Mouse (Mus musculus): ENCODE data around the gene Rasgrp3. TPM values are rescaled to one million over a fixed set of nuclear protein-coding genes. Genes with fewer than 3 reads are reported as not detected.
A peak's percentile ranks its signal among the peaks of the same experiment; 100 is the strongest.

Rasgrp3 gene
- polyA plus RNA-seq (2015; fragmentation: Nextera tagmentation; extraction: Ambion mirVana) = 5.4 and 5.9 TPM in 2 replicates

DNA sequence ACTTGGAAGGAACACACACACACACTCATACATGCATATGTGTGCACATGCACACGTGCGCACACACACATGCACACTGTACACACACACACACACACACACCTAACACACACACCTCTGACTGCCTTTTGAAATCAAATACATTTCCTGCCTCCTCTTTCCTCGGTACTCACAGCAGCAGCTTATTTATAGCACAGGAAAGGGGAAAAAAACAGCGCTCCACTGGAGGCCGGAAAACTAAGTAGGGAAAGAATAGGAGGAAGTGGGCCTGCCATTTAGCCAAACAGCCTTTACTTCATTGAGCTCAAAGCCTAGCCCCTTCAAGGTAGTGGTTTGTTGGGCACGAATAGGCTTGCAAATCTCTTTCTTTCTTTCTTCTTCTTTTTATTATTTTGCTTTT lies at the start of gene Rasgrp3:
Rasgrp3 (plus strand) TSS at position 298 of the 400 bp plus-strand sequence.
- no peak for ATAC-seq (replicated peaks)
- Histone ChIP-seq H3K36me3 (replicated peaks) (no peaks in the 10 kb centered on the region), H3K27ac (no peak within 1 kb of the TSS), H3K4me3 (no peak within 1 kb of the TSS), H3K4me1 (no peaks in the 10 kb centered on the region), H3K27me3 (replicated peaks) (no peaks in the 10 kb centered on the region), H3K9ac (no peak within 1 kb of the TSS), H3K4me2 (no peak within 1 kb of the TSS), H3K9me3 (no peaks in the 10 kb centered on the region)
- WGBS = 73% methylated on average over 6 of the region's 6 CpGs

DNA sequence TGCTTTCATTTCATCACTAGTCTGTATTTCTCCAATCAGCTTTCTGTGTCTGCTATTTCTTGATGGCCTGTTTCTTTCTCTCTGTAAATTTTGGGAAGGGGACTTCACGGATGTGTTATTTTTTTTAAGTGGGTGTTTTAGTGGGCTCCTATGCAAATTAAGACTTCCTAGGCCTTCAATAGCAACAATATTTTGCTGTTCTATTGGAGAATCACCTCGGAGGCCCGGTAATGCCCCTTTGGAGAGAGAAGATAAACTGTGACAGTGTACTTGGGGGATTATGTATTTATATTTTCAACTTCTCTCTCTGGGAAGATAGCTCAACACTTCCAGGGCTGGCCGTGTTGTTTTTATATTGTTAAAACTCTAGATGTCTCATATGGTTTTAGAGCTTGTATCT lies 47.3 kb upstream of the Rasgrp3 start:
- no peak for ATAC-seq (replicated peaks)
- H3K9me3 ChIP-seq = no peaks in the 10 kb centered on the region
- H3K27ac ChIP-seq = no peak overlapping the region
- no peaks in the 10 kb centered on the region for H3K36me3 ChIP-seq (replicated peaks)
- no peak overlapping the region for H3K4me3 ChIP-seq
- no peak overlapping the region for H3K4me2 ChIP-seq
- 86% methylated on average over 4 of the region's 4 CpGs for WGBS
- H3K27me3 ChIP-seq (replicated peaks) = no peaks in the 10 kb centered on the region
- H3K4me1 ChIP-seq = no peaks in the 10 kb centered on the region
- H3K9ac ChIP-seq = no peak overlapping the region

DNA sequence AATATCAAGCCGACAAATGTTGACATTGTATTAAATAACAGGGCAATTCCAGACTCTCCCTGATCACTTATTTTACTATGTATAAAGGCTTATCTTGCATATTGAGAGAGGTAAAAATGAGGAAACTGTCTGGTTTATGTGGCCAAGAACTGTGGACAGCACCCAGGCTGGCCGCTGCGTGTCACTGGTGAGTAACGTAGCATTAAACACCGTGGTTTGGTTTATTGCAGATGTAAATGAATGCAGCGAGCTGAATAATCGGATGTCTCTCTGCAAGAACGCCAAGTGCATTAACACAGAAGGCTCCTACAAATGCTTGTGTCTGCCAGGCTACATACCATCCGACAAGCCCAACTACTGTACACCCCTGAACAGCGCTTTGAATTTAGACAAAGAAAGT lies 45.6 kb upstream of the Rasgrp3 start:
- Histone ChIP-seq H3K4me3 (no peak overlapping the region), H3K4me2 (no peak overlapping the region), H3K36me3 (replicated peaks) (no peaks in the 10 kb centered on the region), H3K27me3 (replicated peaks) (no peaks in the 10 kb centered on the region), H3K4me1 (no peaks in the 10 kb centered on the region), H3K9ac (no peak overlapping the region), H3K9me3 (no peaks in the 10 kb centered on the region), H3K27ac (no peak overlapping the region)
- no peak for ATAC-seq (replicated peaks)
- WGBS = 83% methylated on average over 10 of the region's 10 CpGs

DNA sequence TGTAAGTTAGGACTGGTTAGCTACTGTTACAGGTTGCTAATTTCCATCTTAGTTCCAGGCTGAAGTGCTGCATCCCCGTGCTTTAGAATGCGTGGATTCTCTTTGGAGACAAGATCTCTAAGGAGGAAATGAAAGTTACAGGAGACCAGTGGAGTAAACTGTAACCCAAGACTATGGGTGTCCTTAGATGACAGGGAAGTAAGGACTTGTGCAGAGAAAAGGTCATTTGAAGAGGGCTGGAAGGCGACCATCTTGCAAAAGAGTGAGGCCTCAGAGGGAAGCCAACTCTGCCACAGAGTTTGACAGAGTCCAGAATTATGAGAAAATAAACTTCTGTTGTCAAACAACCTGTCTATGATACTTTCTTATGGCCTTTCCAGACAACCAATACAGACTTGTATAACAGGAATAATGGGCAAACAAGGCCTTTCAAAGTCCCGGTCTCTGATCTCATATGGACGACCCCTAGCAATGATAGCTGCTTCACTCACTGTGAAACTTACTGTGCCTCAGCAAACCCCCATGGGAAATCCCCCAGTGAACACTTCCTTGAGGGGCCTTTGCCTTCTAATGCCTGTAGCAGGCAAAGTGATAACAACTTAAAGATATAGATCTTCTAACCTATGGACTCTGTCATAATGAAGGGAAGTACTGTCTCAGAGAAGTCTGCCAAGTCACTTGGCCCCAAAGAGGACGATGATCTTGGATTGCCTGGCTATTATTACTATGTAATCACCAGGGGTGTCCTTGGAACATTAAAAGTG lies 44.1 kb upstream of the Rasgrp3 start:
- Histone ChIP-seq H3K4me2 (no peak overlapping the region), H3K9ac (no peak overlapping the region), H3K27ac (no peak overlapping the region), H3K36me3 (replicated peaks) (no peaks in the 10 kb centered on the region), H3K4me1 (no peaks in the 10 kb centered on the region), H3K27me3 (replicated peaks) (no peaks in the 10 kb centered on the region), H3K9me3 (no peaks in the 10 kb centered on the region), H3K4me3 (no peak overlapping the region)
- ATAC-seq (replicated peaks) = no peak
- WGBS = 90% methylated on average over 6 of the region's 6 CpGs

DNA sequence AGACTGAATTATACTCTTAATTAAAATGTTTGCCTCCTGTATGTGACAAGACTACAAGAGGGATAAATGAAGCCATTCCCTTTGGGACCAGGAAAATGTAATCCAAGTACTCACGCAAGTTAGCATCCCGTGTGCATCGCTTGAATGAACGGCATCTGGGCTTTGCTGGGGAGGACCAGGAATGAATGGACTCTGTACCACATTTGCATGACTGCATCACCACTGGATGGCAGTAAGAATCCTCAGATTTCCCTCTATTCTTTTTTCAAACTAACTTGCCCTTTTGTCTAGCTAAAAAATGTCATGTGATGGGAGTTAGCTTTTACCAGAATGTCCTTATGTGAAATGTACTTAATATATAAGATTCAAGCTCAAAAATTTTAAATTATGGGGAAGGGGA lies 29.3 kb upstream of the Rasgrp3 start:
- ATAC-seq (replicated peaks) = 0 out of 2 replicates have a peak, but pooled peaks have one; percentile 27
- WGBS = 26% methylated on average over 4 of the region's 4 CpGs
- no peaks in the 10 kb centered on the region for H3K36me3 ChIP-seq (replicated peaks)

DNA sequence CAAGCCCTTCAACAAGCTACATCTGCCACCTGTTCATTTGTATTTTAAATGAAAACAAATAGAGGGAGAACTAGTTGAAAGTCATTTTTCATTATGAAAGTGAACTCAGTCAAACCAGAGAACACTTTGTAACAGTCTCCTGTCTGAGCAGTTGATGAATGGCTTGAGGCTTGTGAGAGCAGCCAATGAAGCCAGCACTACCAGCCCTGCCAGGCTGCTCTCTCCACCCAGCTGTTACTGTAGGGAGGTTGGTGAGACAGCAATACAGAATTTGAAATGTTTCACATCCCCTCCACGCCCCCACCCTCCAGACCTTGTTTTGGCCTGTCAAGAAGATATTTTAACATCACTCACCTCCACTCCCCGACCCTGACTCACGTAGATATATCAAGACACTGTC lies 18.8 kb upstream of the Rasgrp3 start:
- Histone ChIP-seq H3K4me2 (no peak overlapping the region), H3K9ac (no peak overlapping the region), H3K9me3 (no peaks in the 10 kb centered on the region; the same call in 1 of the 2 replicates), H3K36me3 (replicated peaks) (no peaks in the 10 kb centered on the region), H3K4me3 (no peak overlapping the region), H3K4me1 (no peaks in the 10 kb centered on the region), H3K27ac (no peak overlapping the region), H3K27me3 (replicated peaks) (no peaks in the 10 kb centered on the region)
- no peak for ATAC-seq (replicated peaks)
- WGBS = 88% methylated on average over 3 of the region's 3 CpGs

More for the DNA sequence above, 29.3 kb upstream of the Rasgrp3 start:
- Histone ChIP-seq H3K4me3 (no peak overlapping the region), H3K9me3 (no peaks in the 10 kb centered on the region), H3K27ac (no peak overlapping the region), H3K9ac (no peak overlapping the region), H3K4me2 (no peak overlapping the region), H3K4me1 (no peaks in the 10 kb centered on the region), H3K27me3 (replicated peaks) (no peaks in the 10 kb centered on the region)

DNA sequence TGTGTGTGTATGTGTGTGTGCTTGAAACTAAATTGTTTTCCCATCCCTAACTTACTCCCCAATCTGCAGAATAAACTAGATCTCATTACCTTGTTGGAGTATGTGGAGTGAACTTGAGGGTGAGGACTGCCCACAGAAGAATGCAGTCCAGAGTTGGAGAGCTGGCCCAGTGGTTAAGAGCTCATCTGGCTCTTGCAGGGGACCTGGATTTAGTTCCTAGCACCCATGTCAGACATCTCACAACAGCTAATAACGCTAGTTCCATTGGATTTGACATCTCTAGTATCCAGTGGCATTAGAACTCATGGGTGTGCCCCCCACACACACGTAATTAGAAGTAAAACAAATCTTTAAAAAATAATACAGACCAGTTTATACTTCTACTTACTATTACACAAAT lies 1.5 kb upstream of the Rasgrp3 start:
- H3K9me3 ChIP-seq = no peaks in the 10 kb centered on the region
- no peaks in the 10 kb centered on the region for H3K36me3 ChIP-seq (replicated peaks)
- H3K27ac ChIP-seq = no peak overlapping the region
- no peak overlapping the region for H3K4me2 ChIP-seq
- H3K27me3 ChIP-seq (replicated peaks) = no peaks in the 10 kb centered on the region
- H3K4me3 ChIP-seq = no peak overlapping the region
- no peak overlapping the region for H3K9ac ChIP-seq
- WGBS = 86% methylated on average over 2 of the region's 2 CpGs
- ATAC-seq (replicated peaks) = no peak
- no peaks in the 10 kb centered on the region for H3K4me1 ChIP-seq

DNA sequence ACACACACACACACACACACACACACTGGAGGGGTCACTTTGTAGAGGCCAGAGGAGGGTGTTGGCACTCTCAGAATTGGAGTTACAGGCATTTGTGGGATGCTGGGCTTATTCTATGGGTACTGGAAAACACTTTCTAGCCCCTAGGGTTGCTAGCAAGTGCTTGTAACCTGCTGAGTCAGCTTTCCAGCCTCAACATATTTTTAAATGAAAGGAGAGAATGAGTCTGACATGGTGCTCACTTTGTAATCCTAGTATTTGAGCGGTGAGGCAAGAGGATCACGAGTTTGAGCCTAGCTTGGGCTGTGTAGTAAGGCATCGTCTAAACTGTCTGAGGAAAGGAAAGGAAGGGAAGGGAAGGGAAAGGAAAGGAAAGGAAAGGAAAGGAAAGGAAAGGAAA lies 825 bp upstream of the Rasgrp3 start:
- no peak overlapping the region for H3K27ac ChIP-seq
- H3K9me3 ChIP-seq = no peaks in the 10 kb centered on the region
- 76% methylated on average over 3 of the region's 3 CpGs for WGBS
- H3K4me1 ChIP-seq = no peaks in the 10 kb centered on the region
- no peak overlapping the region for H3K4me2 ChIP-seq
- H3K36me3 ChIP-seq (replicated peaks) = no peaks in the 10 kb centered on the region
- ATAC-seq (replicated peaks) = no peak
- H3K27me3 ChIP-seq (replicated peaks) = no peaks in the 10 kb centered on the region
- H3K4me3 ChIP-seq = no peak overlapping the region
- no peak overlapping the region for H3K9ac ChIP-seq

DNA sequence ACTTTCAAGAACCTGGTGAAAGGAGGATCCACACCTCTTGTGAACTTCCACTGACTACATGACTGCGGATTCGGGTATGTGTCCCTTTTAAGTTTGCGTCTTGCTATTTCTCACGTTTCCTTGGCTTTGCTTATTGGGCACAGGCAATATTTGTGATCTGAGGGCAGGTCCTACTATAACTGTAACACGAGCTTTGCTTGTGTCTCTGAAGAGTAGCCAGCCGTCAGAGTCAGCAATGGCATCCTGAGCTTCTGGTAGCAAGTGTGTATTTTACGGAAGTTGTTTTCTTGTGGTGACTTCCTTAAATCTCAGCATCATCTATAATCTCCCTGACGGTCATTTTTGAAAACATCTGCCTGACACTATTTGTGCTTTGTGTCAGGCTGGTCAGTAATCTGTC lies 399 bp downstream of the Rasgrp3 start:
- no peak overlapping the region for H3K4me3 ChIP-seq

DNA sequence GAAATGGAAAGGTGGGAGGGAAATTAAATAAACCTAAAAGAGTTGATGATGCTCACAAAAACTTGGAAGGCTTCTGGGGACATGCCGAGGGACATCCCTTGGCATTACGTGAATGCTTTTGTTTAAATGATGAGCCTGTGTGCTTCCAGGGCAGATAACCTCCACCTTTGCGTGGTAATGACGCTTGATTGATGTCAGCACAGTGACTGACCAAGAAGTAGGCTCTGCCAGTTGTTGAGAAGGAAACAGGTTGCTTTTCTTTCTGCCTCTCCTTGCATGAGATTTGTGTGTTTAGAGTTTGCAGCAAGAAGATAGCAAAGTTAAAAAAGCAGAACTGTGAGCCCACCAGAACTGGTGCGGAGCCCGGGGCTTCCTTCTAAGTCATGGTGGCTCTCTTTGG lies 1.1 kb downstream of the Rasgrp3 start:
- no peaks in the 10 kb centered on the region for H3K36me3 ChIP-seq (replicated peaks)
- H3K9ac ChIP-seq = no peak overlapping the region
- H3K27ac ChIP-seq = no peak overlapping the region
- ATAC-seq (replicated peaks) = no peak
- no peaks in the 10 kb centered on the region for H3K27me3 ChIP-seq (replicated peaks)
- H3K4me2 ChIP-seq = no peak overlapping the region
- 84% methylated on average over 6 of the region's 6 CpGs for WGBS
- no peaks in the 10 kb centered on the region for H3K9me3 ChIP-seq
- H3K4me3 ChIP-seq = no peak overlapping the region
- no peaks in the 10 kb centered on the region for H3K4me1 ChIP-seq

More for the DNA sequence above, 399 bp downstream of the Rasgrp3 start:
- 84% methylated on average over 8 of the region's 8 CpGs for WGBS
- Histone ChIP-seq H3K9me3 (no peaks in the 10 kb centered on the region), H3K4me1 (no peaks in the 10 kb centered on the region), H3K4me2 (no peak overlapping the region), H3K9ac (no peak overlapping the region), H3K36me3 (replicated peaks) (no peaks in the 10 kb centered on the region), H3K27ac (no peak overlapping the region), H3K27me3 (replicated peaks) (no peaks in the 10 kb centered on the region)
- no peak for ATAC-seq (replicated peaks)

DNA sequence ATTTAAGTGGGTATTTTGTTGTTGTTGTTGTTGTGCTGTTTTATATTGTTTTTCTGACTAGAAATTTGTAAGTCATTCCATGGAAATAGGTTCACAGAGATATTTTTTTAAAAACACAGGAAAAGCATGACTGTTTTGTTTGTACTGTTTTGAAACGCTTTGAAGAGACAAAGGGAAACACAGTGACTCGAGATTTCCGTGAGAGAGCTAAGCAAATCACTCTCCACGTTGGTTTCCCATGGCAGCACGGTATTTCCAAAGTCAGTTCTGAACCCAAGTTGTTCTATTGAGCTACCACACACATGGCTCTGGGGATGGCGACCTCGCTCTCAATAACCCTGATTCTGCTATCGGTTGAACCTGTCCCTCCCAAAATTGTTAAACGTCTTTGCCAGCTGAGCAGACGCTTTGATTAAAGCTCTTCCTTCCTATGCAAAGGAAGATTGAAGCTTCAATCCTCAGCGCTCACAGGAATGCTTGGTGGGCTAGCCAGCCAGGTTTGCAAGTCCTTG lies 1.6 kb downstream of the Rasgrp3 start:
- Histone ChIP-seq H3K4me1 (no peaks in the 10 kb centered on the region), H3K4me2 (no peak overlapping the region), H3K27me3 (replicated peaks) (no peaks in the 10 kb centered on the region), H3K36me3 (replicated peaks) (no peaks in the 10 kb centered on the region), H3K9me3 (no peaks in the 10 kb centered on the region), H3K9ac (no peak overlapping the region), H3K4me3 (no peak overlapping the region), H3K27ac (no peak overlapping the region)
- ATAC-seq (replicated peaks) = no peak
- 68% methylated on average over 11 of the region's 11 CpGs for WGBS

DNA sequence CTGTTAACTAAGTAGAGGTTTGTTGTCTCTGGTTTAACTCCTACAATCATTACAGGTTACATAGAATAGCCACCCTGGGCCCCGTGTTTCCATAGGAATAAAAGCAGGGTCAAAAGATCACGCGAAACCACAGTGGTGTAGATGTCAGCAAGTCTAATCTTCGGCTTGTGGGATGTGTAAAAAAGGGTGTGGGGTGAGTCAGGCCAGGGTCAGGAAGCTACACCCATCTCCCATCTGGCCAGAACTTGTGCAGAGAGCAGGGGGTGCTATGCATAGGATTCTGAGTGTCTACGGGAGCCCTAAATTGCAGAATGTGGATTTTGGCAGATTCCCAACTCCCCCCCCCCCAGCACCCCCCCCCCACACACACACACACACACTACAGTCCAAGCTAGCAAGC lies 2.5 kb downstream of the Rasgrp3 start:
- Histone ChIP-seq H3K4me2 (no peak overlapping the region), H3K4me3 (no peak overlapping the region), H3K27me3 (replicated peaks) (no peaks in the 10 kb centered on the region), H3K27ac (no peak overlapping the region), H3K9me3 (no peaks in the 10 kb centered on the region), H3K4me1 (no peaks in the 10 kb centered on the region), H3K9ac (no peak overlapping the region), H3K36me3 (replicated peaks) (no peaks in the 10 kb centered on the region)
- 66% methylated on average over 5 of the region's 5 CpGs for WGBS
- ATAC-seq (replicated peaks) = no peak

DNA sequence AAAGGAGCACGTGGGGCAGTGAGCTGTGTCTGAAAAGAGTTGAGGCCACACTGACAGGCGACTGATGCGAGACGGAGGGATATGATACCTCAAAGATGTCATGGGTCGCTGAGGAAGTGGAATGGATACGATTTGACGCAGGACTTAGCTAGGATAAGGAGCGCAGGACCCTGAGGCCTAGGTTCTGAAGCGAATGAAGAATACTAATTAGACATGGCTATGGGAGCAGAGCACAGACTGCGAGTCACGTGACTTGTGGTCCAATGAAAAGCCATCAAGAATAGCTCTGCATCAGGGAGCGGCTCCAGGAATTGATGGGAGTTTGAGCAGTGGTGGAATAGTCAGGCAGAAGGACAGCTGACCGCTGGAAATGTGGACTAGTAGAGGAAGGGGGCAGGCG lies 3.4 kb downstream of the Rasgrp3 start:
- H3K36me3 ChIP-seq (replicated peaks) = no peaks in the 10 kb centered on the region
- no peak overlapping the region for H3K4me3 ChIP-seq
- H3K27me3 ChIP-seq (replicated peaks) = no peaks in the 10 kb centered on the region
- H3K9me3 ChIP-seq = no peaks in the 10 kb centered on the region
- no peak overlapping the region for H3K4me2 ChIP-seq
- H3K4me1 ChIP-seq = no peaks in the 10 kb centered on the region
- H3K27ac ChIP-seq = no peak overlapping the region
- ATAC-seq (replicated peaks) = peak; percentile 74
- 60% methylated on average over 14 of the region's 14 CpGs for WGBS
- no peak overlapping the region for H3K9ac ChIP-seq

All from midbrain, embryonic 15.5 days (tissue).